Mouse (Mus musculus) forebrain, postnatal 0 days (tissue): ENCODE results near the gene Coro1b. TPM values are rescaled to one million over a fixed set of nuclear protein-coding genes. Genes with fewer than 3 reads are reported as not detected.

ENCODE experiments used
- ATAC-seq: fragments of 200-750 bp; cut with Nextera tagmentation; 2 replicates; pipeline ENCODE4 v1.8.0; 2017; ENCODE audit warnings: mild to moderate bottlenecking, moderate library complexity
- DNase-seq: peaks from one replicate; pipeline ENCODE4 v3.0.0-alpha.2; 2015
- H3K27ac ChIP-seq: fragments of 300-500 bp; sonication (generic); 2 replicates; pipeline ENCODE4 v1.5.1; 2014; ENCODE audit warnings: low read depth, mild to moderate bottlenecking, antibody characterized with exemption, low read length, moderate library complexity, mixed read lengths
- H3K27me3 ChIP-seq: fragments of 300-500 bp; sonication (generic); 2 replicates; pipeline ENCODE4 v1.6.1; 2014; ENCODE audit warnings: mild to moderate bottlenecking, low read length, mixed read lengths; ENCODE audit not compliant: insufficient read depth
- H3K36me3 ChIP-seq: fragments of 300-500 bp; sonication (generic); 2 replicates; pipeline ENCODE4 v1.6.1; 2014; ENCODE audit warnings: mild to moderate bottlenecking, moderate library complexity; ENCODE audit not compliant: insufficient read depth
- H3K4me1 ChIP-seq: fragments of 300-500 bp; sonication (generic); 2 replicates; pipeline ENCODE4 v1.6.1; 2014; ENCODE audit warnings: antibody characterized with exemption; ENCODE audit not compliant: insufficient read depth
- H3K4me2 ChIP-seq: fragments of 300-500 bp; sonication (generic); 2 replicates; pipeline ENCODE4 v1.6.1; 2014; ENCODE audit warnings: low read depth, mild to moderate bottlenecking, moderate library complexity
- H3K4me3 ChIP-seq: fragments of 300-500 bp; sonication (generic); 2 replicates; pipeline ENCODE4 v1.5.1; 2014; ENCODE audit warnings: low read depth, low read length, mixed read lengths
- H3K9ac ChIP-seq: fragments of 300-500 bp; sonication (generic); 2 replicates; pipeline ENCODE4 v1.6.1; 2014; ENCODE audit warnings: mild to moderate bottlenecking
- H3K9me3 ChIP-seq: fragments of 300-500 bp; sonication (generic); 2 replicates; pipeline ENCODE4 v1.6.1; 2016; ENCODE audit warnings: low read length
- CTCF ChIP-seq: sonication (generic); IDR thresholded peaks from 2 replicates; pipeline ENCODE4 v1.5.1; 2016; ENCODE audit warnings: antibody characterized with exemption, control low read depth, low read depth
- WGBS: fragments of 180-500 bp; shearing (Covaris S2); extraction: QIAGEN DNeasy Blood & Tissue Kit; methylation state at CpG from one replicate; pipeline ENCODE4 v1.1.7; 2014; 5-methylcytosine and 5-hydroxymethylcytosine counted together
- polyA plus RNA-seq: library from polyadenylated mRNA; unstranded; fragments of >200 nt; fragmentation: Nextera tagmentation; extraction: Ambion mirVana; gene quantifications from 2 replicates; pipeline ENCODE4 v1.2.1, GENCODE M21; 2015
- total RNA-seq: library from RNA; depleted of rRNA; stranded (reverse); fragments of >200 nt; gene quantifications from 2 replicates; pipeline ENCODE4 v1.2.3, GENCODE M21; 2014

Coro1b gene
- total and polyA plus RNA-seq, 2 experiments from 2014 or later = 106 to 182 TPM

DNA sequence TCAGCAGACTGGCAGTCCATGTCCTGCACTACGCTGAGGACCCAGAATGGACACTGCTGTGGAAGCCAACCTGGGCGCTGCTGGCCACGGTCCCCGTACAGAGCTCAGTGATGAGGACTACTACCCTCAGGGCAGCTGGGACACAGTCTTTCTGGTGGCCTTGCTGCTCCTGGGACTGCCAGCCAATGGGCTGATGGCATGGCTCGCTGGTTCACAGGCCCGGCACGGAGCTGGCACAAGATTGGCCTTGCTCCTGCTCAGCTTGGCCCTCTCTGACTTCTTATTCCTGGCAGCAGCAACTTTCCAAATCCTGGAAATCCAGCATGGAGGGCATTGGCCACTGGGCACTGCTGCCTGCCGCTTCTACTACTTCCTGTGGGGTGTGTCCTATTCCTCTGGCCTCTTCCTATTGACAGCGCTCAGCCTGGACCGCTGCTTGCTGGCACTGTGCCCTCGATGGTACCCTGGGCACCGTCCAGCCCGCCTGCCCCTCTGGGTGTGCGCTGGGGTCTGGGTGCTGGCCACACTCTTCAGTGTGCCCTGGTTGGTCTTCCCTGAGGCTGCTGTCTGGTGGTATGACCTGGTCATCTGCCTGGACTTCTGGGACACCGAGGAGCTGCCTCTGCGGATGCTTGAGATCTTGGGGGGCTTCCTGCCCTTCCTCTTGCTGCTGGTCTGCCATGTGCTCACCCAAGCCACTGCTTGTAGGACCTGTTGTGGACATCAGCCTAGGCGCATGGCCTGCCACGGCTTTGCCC lies 5.8 kb upstream of the Coro1b start:
- ATAC-seq (no peak), DNase-seq (no peak)
- Histone ChIP-seq H3K4me3 (no peak overlapping the region), H3K9me3 (no peaks in the 10 kb centered on the region), H3K27ac (no peak overlapping the region), H3K4me1 (no peaks in the 10 kb centered on the region), H3K4me2 (no peak overlapping the region), H3K27me3 (no peaks in the 10 kb centered on the region), H3K36me3 (no peaks in the 10 kb centered on the region), H3K9ac (no peak overlapping the region)
- no peak for TF ChIP-seq CTCF
- 88% methylated on average over 18 of the region's 18 CpGs for WGBS

GRCm38 (mm10) chr19:4143759-4144268 lies 4.6 kb upstream of the Coro1b start, which contains the start of gene Cabp4:
TSS of gene Cabp4 (minus strand) at chr19:4144033.
- DNase-seq = no peak
- Histone ChIP-seq H3K4me2 (no peak within 1 kb of the TSS), H3K27me3 (no peaks in the 10 kb centered on the region), H3K27ac (no peak within 1 kb of the TSS), H3K4me3 (no peak within 1 kb of the TSS), H3K9me3 (no peaks in the 10 kb centered on the region), H3K4me1 (peaks cover 1% of the 10 kb centered on the region; the same call in 1 of the 2 replicates), H3K9ac (no peak within 1 kb of the TSS), H3K36me3 (no peaks in the 10 kb centered on the region)
- no peak for ATAC-seq
- WGBS = 85% methylated on average over 7 of the region's 7 CpGs
- TF ChIP-seq CTCF = no peak

DNA sequence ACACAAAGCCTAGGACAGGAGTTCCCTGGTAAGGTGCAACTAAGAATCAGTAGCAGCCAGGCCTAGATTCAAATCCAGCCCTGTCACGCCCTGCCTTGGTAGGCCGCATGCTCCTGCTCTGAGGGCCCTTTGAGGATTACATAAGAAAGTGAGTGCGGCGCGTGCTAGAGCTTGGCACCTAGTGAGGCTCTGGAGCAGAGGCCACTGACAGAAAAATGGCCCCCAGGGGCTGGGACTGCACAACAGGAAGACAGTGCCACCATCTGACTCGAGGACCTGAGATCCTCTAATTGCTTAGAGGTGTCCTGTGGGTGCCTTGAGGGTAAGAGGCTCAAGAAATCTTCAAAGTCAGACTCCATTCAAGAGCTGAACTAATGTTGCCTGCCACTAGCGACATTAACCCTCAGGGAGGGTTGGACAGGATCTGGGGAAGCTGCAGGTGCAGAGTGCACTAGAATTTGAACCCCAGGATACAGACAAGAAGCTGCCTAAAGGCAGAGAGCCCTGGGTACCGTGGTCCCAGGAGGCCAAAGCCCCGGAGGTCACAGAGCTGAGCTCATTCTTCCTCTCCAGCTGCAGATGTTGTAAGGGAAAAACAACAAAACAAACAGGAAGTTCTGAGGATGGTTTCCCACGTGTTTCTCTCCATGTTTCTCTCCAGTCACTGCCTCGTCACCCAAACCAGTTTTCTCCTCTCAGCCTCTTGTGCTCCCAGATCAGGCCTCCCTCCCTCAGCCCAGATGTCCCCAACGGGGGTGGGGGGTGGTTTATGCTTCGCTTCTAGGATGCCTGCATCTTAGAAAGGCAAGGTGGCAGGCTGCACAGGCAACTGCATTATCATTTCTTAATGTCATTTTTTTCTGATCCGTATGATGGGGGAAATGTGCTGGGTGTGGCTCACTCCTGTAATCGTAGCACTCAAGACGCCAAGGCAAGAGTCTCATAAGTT lies 3.6 kb upstream of the Coro1b start:
- Histone ChIP-seq H3K9me3 (no peaks in the 10 kb centered on the region), H3K4me3 (no peak overlapping the region), H3K4me2 (no peak overlapping the region), H3K4me1 (peaks cover 8% of the 10 kb centered on the region; the same call in 1 of the 2 replicates), H3K27me3 (no peaks in the 10 kb centered on the region), H3K36me3 (no peaks in the 10 kb centered on the region), H3K27ac (no peak overlapping the region), H3K9ac (no peak overlapping the region)
- WGBS = 83% methylated on average over 16 of the region's 16 CpGs
- ATAC-seq = no peak
- TF ChIP-seq CTCF = no peak
- no peak for DNase-seq

GRCm38 (mm10) chr19:4145936-4146335 lies 2.5 kb upstream of the Coro1b start:
- H3K4me1 ChIP-seq = peaks cover 8% of the 10 kb centered on the region; the same call in 1 of the 2 replicates
- no peak overlapping the region for H3K4me2 ChIP-seq
- DNase-seq = no peak
- peaks cover 9% of the 10 kb centered on the region; the same call in 1 of the 2 replicates for H3K36me3 ChIP-seq
- no peaks in the 10 kb centered on the region for H3K27me3 ChIP-seq
- ATAC-seq = no peak
- no peak overlapping the region for H3K27ac ChIP-seq
- H3K4me3 ChIP-seq = no peak overlapping the region
- H3K9ac ChIP-seq = no peak overlapping the region
- no peak for TF ChIP-seq CTCF
- H3K9me3 ChIP-seq = no peaks in the 10 kb centered on the region
- 83% methylated on average over 5 of the region's 5 CpGs for WGBS

GRCm38 (mm10) chr19:4146366-4147021 lies 1.9 kb upstream of the Coro1b start:
- Histone ChIP-seq H3K4me2 (no peak overlapping the region), H3K27ac (no peak overlapping the region), H3K4me3 (no peak overlapping the region), H3K36me3 (peaks cover 10% of the 10 kb centered on the region; the same call in 1 of the 2 replicates), H3K27me3 (no peaks in the 10 kb centered on the region), H3K9ac (no peak overlapping the region), H3K4me1 (peaks cover 8% of the 10 kb centered on the region; the same call in 1 of the 2 replicates), H3K9me3 (no peaks in the 10 kb centered on the region)
- no peak for TF ChIP-seq CTCF
- no peak for ATAC-seq
- WGBS = 63% methylated on average over 12 of the region's 12 CpGs
- DNase-seq = no peak

- DNase-seq = no peak
- 52% methylated on average over 3 of the region's 3 CpGs for WGBS
- no peak for ATAC-seq
- Histone ChIP-seq H3K9me3 (no peaks in the 10 kb centered on the region), H3K27ac (no peak overlapping the region), H3K4me3 (no peak overlapping the region), H3K27me3 (no peaks in the 10 kb centered on the region), H3K4me2 (no peak overlapping the region), H3K9ac (no peak overlapping the region), H3K36me3 (peaks cover 10% of the 10 kb centered on the region; the same call in 1 of the 2 replicates), H3K4me1 (peaks cover 8% of the 10 kb centered on the region; the same call in 1 of the 2 replicates)
- TF ChIP-seq CTCF = no peak
Observed at GRCm38 (mm10) chr19:4147022-4147405, 1.4 kb upstream of the Coro1b start.
